Mouse (Mus musculus): ENCODE results near the gene Gm21663.
"Not testable (repeated sequence)": the region's sequence is repeated elsewhere in the genome, so short reads cannot be mapped to it uniquely, and the experiment has no call there.

Gm21663 gene

DNA sequence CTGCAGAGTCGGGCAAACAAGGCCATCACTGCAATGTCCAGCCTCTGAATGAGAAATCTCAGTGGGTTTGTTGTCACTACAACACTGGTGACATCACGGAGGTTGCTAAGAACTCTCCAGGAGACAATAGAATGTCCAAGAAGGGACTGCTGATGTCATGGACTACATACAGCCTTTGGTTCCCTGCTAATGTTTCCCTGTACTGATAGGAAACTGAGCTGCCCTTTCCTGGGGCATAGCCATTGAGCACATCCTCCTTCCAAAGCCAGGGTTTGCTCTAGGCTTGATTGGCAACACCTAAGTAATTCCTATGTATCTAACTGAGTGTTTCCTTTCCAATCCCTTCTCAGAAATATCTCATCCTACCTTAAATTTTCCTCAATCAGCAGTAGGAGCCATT is at the start of gene Gm21663:
Gm21663 (minus strand) TSS at position 101 of the 400 bp plus-strand sequence.
- not testable (repeated sequence) for DNase-seq (ENCODE audit: low read depth)

DNA sequence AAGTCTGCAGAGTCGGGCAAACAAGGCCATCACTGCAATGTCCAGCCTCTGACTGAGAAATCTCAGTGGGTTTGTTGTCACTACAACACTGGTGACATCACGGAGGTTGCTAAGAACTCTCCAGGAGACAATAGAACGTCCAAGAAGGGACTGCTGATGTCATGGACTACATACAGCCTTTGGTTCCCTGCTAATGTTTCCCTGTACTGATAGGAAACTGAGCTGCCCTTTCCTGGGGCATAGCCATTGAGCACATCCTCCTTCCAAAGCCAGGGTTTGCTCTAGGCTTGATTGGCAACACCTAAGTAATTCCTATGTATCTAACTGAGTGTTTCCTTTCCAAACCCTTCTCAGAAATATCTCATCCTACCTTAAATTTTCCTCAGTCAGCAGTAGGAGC is 46.4 kb upstream of the Gm21663 start, which contains the start of gene Gm21698:
Gm21698 (minus strand) TSS at position 101 of the 400 bp plus-strand sequence.
- not testable (repeated sequence) for DNase-seq (ENCODE audit: low read depth)

DNA sequence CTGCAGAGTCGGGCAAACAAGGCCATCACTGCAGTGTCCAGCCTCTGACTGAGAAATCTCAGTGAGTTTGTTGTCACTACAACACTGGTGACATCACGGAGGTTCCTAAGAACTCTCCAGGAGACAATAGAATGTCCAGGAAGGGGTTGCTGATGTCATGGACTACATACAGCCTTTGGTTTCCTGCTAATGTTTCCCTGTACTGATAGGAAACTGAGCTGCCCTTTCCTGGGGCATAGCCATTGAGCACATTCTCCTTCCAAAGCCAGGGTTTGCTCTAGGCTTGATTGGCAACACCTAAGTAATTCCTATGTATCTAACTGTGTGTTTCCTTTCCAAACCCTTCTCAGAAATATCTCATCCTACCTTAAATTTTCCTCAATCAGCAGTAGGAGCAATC is 30.4 kb upstream of the Gm21663 start, which contains the start of gene Gm21680:
Gm21680 (minus strand) TSS at position 101 of the 400 bp plus-strand sequence.
- DNase-seq (ENCODE audit: low read depth), result not testable (repeated sequence)

DNA sequence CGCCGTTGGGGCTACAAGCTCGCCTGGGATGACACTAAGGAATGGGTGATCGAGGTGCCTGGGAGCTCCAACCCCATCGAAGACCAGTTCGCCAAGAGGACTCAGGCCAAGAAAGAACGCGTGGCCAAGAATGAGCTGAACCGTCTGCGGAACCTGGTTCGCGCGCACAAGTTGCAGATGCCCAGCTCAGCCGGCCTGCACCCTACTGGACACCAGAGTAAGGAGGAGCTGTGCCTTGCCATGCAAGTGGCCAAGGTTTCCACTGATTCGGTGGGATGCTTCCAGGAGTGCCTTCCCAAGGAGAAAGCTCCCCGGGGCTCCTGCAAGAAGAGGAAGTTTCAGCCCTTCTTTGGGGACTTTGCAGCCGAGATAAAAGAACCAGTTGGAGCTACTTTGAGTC is 14.9 kb upstream of the Gm21663 start:
- DNase-seq (ENCODE audit: low read depth), result not testable (repeated sequence)

DNA sequence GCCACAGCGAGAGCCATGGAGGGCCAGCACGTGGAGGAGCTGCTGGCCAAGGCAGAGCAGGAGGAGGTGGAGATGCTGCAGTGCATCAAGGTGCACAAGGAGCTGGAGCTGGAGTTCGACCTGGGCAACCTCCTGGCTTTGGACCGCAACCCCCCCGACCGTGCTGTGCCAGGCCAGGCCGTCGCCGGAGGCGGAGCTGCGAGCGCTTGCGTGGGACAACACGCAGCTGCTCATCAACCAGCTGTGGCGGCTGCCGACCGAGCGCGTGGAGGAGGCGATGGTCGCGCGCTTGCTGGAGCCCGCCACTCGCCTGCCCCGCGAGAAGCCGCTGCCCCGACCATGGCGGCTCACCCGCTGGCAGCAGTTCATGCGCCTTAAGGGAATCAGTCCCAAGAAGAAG is 14.4 kb upstream of the Gm21663 start:
- not testable (repeated sequence) for DNase-seq (ENCODE audit: low read depth)

DNA sequence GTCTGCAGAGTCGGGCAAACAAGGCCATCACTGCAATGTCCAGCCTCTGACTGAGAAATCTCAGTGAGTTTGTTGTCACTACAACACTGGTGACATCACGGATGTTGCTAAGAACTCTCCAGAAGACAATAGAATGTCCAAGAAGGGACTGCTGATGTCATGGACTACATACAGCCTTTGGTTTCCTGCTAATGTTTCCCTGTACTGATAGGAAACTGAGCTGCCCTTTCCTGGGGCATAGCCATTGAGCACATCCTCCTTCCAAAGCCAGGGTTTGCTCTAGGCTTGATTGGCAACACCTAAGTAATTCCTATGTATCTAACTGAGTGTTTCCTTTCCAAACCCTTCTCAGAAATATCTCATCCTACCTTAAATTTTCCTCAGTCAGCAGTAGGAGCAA is 12.1 kb upstream of the Gm21663 start, which contains the start of gene Gm21671:
Gm21671 (minus strand) TSS at position 101 of the 400 bp plus-strand sequence.
- not testable (repeated sequence) for DNase-seq (ENCODE audit: low read depth)

DNA sequence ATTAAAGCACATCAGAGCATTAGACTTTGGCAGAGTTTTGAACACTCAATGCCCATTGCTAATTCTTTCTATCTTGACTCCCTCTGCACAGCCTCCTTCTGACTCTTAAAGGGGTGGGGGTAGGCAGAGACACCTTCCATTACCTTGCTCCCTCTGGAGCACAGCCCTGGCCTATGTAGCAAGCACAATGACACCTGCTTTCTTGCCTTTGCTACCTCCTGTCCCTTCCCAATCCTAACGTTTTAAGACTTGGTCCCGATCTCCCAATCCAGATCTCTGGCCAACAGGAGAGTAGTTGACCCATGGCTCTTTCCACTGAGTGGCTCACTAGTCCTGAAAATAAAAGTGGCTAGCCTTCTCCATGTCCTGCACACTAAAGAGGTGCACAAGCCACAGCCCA is 3.2 kb upstream of the Gm21663 start:
- not testable (repeated sequence) for DNase-seq (ENCODE audit: low read depth)

DNA sequence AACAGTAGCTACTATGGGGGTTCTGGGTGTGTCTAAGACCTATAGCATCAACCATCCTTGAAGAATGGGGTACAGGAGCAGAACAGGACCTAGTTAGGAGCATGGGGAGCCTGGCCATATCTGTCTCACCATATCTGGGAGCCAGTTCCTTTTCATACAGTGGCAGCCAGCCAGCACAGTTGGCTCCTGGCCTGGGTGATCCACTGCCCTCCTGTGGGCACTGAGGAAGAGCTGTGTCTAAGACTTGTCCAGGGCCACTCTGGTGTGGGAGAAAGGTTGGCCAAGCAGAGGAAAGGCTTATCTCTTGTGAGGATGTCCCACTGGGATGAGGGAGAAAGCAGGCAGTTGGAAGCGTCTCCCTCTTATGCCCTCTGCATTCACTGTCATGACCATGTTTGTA is 50.9 kb downstream of the Gm21663 start:
- no peak for DNase-seq (ENCODE audit: low read depth)

DNA sequence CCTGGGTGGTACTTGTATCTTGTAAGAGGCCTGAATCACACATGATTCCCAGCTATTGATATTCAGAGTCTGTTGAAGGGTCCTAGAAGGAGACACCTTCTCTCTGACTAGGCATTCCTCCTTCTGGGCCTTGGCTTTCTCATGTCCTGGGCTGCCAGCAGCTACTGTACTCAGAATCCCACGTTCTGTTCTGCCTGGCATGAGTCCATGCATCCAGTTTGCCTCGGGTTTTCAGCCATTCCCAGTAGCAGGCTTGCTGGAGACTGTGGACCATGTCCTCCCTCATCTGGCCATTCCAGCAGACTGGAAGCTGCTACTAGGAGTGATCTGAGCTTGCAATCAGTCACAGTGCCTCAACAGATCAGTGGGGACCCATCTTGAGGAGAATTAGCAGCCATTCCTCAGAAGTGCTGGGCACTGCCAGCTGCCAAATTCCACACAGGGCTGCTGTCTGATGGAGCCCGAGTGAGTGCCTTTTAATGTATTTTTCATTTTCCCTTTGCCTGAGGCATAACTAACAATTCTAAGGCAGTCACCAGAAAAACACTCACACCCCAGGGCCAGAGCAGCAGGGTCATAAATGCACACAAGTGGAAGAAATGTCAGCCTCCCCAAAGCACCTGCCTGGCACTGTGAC is 52.3 kb downstream of the Gm21663 start:
- no peak for DNase-seq (ENCODE audit: low read depth)

DNA sequence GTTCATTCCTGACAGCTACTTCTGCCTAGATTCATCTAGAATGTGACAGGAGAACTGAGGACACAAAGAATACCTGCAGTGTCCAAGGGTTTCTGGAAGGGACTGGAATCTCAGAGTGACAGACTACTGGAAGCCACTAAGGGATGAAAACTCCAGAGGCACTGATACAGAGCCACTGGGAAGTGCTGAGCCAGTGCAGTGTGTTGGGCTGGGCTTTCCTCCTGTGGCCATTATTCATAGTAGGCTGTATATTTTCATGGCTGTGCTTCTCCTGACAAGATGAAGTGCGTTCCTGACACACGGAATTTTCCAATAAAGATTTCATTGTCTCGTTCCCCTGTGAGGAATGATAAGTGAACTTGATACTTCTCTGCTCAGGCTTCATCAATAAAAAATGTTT is 55.5 kb downstream of the Gm21663 start:
- DNase-seq (ENCODE audit: low read depth), result no peak

Measured in c-Kit-positive CD71-negative TER-119-negative erythroid progenitor cells, embryonic 14.5 days (primary cell).